Mouse (Mus musculus): ENCODE results near the gene Lsm11. TPM values are rescaled to one million over a fixed set of nuclear protein-coding genes. Genes with fewer than 3 reads are reported as not detected.

Gene Lsm11
- polyA plus RNA-seq, 1 experiment: 16.9 TPM

GRCm38 (mm10) chr11:45932771-45933170 is 12.0 kb downstream of the Lsm11 start:
- no peaks in the 10 kb centered on the region for H3K4me1 ChIP-seq
- H3K9me3 ChIP-seq: no peaks in the 10 kb centered on the region
- H3K27me3 ChIP-seq (replicated peaks): no peaks in the 10 kb centered on the region
- TF ChIP-seq FLI1 (IDR thresholded peaks at IDR 0.05; ENCODE audit: low read length): no peak
- peaks cover 89% of the 10 kb centered on the region for H3K36me3 ChIP-seq (replicated peaks; ENCODE audit: low read length)
- H3K4me3 ChIP-seq (replicated peaks): peak overlapping the region; percentile 54

- Histone ChIP-seq H3K27me3 (replicated peaks) (peaks cover 5% of the 10 kb centered on the region), H3K9me3 (no peaks in the 10 kb centered on the region), H3K36me3 (replicated peaks; ENCODE audit: low read length) (peaks cover 56% of the 10 kb centered on the region), H3K4me3 (replicated peaks) (no peak overlapping the region), H3K4me1 (peaks cover 21% of the 10 kb centered on the region)
- TF ChIP-seq GATA1 (IDR thresholded peaks at IDR 0.05; ENCODE audit: borderline replicate concordance, low read length) (no peak), FLI1 (IDR thresholded peaks at IDR 0.05; ENCODE audit: low read length) (no peak)
Observed at GRCm38 (mm10) chr11:45929541-45929940, 15.2 kb downstream of the Lsm11 start.

GRCm38 (mm10) chr11:45927456-45927855 is 17.3 kb downstream of the Lsm11 start:
- Histone ChIP-seq H3K27me3 (replicated peaks) (peaks cover 16% of the 10 kb centered on the region), H3K4me3 (replicated peaks) (no peak overlapping the region), H3K36me3 (replicated peaks; ENCODE audit: low read length) (peaks cover 36% of the 10 kb centered on the region), H3K4me1 (peaks cover 21% of the 10 kb centered on the region), H3K9me3 (no peaks in the 10 kb centered on the region)
- TF ChIP-seq GATA1 (IDR thresholded peaks at IDR 0.05; ENCODE audit: borderline replicate concordance, low read length): no peak
- no peak for TF ChIP-seq FLI1 (IDR thresholded peaks at IDR 0.05; ENCODE audit: low read length)

- H3K36me3 ChIP-seq (replicated peaks; ENCODE audit: low read length): peaks cover 30% of the 10 kb centered on the region
- TF ChIP-seq GATA1 (IDR thresholded peaks at IDR 0.05; ENCODE audit: borderline replicate concordance, low read length): no peak
- H3K9me3 ChIP-seq: no peaks in the 10 kb centered on the region
- H3K4me1 ChIP-seq: peaks cover 21% of the 10 kb centered on the region
- peaks cover 19% of the 10 kb centered on the region for H3K27me3 ChIP-seq (replicated peaks)
- H3K4me3 ChIP-seq (replicated peaks): peak overlapping the region; percentile 91
Observed at GRCm38 (mm10) chr11:45926640-45927082, 18.1 kb downstream of the Lsm11 start.

- TF ChIP-seq FLI1 (IDR thresholded peaks at IDR 0.05; ENCODE audit: low read length) (no peak), GATA1 (IDR thresholded peaks at IDR 0.05; ENCODE audit: borderline replicate concordance, low read length) (no peak)
Observed at GRCm38 (mm10) chr11:45925436-45925835, 19.3 kb downstream of the Lsm11 start.

GRCm38 (mm10) chr11:45921480-45921898 is 23.2 kb downstream of the Lsm11 start:
- Histone ChIP-seq H3K4me1 (peaks cover 26% of the 10 kb centered on the region), H3K9me3 (no peaks in the 10 kb centered on the region), H3K4me3 (replicated peaks) (no peak overlapping the region), H3K27me3 (replicated peaks) (peaks cover 30% of the 10 kb centered on the region), H3K36me3 (replicated peaks; ENCODE audit: low read length) (no peaks in the 10 kb centered on the region)
- no peak for TF ChIP-seq GATA1 (IDR thresholded peaks at IDR 0.05; ENCODE audit: borderline replicate concordance, low read length)
- no peak for TF ChIP-seq FLI1 (IDR thresholded peaks at IDR 0.05; ENCODE audit: low read length)

More at GRCm38 (mm10) chr11:45925436-45925835, 19.3 kb downstream of the Lsm11 start:
- H3K4me1 ChIP-seq: peaks cover 21% of the 10 kb centered on the region
- peaks cover 26% of the 10 kb centered on the region for H3K27me3 ChIP-seq (replicated peaks)
- H3K4me3 ChIP-seq (replicated peaks): no peak overlapping the region
- no peaks in the 10 kb centered on the region for H3K9me3 ChIP-seq
- H3K36me3 ChIP-seq (replicated peaks; ENCODE audit: low read length): peaks cover 19% of the 10 kb centered on the region

GRCm38 (mm10) chr11:45921026-45921425 is 23.7 kb downstream of the Lsm11 start:
- no peak for TF ChIP-seq FLI1 (IDR thresholded peaks at IDR 0.05; ENCODE audit: low read length)
- TF ChIP-seq GATA1 (IDR thresholded peaks at IDR 0.05; ENCODE audit: borderline replicate concordance, low read length): no peak
- Histone ChIP-seq H3K4me1 (peaks cover 26% of the 10 kb centered on the region), H3K4me3 (replicated peaks) (no peak overlapping the region), H3K36me3 (replicated peaks; ENCODE audit: low read length) (no peaks in the 10 kb centered on the region), H3K9me3 (no peaks in the 10 kb centered on the region), H3K27me3 (replicated peaks) (peaks cover 30% of the 10 kb centered on the region)

- H3K9me3 ChIP-seq: no peaks in the 10 kb centered on the region
- no peaks in the 10 kb centered on the region for H3K36me3 ChIP-seq (replicated peaks; ENCODE audit: low read length)
Observed at GRCm38 (mm10) chr11:45918836-45919235, 25.9 kb downstream of the Lsm11 start.

GRCm38 (mm10) chr11:45918018-45918417 is 26.7 kb downstream of the Lsm11 start:
- Histone ChIP-seq H3K36me3 (replicated peaks; ENCODE audit: low read length) (peaks cover 2% of the 10 kb centered on the region), H3K27me3 (replicated peaks) (peaks cover 18% of the 10 kb centered on the region), H3K4me3 (replicated peaks) (no peak overlapping the region), H3K9me3 (no peaks in the 10 kb centered on the region), H3K4me1 (peaks cover 17% of the 10 kb centered on the region)
- TF ChIP-seq FLI1 (IDR thresholded peaks at IDR 0.05; ENCODE audit: low read length) (no peak), GATA1 (IDR thresholded peaks at IDR 0.05; ENCODE audit: borderline replicate concordance, low read length) (no peak)

More at GRCm38 (mm10) chr11:45918836-45919235, 25.9 kb downstream of the Lsm11 start:
- Histone ChIP-seq H3K4me1 (peaks cover 17% of the 10 kb centered on the region), H3K4me3 (replicated peaks) (no peak overlapping the region), H3K27me3 (replicated peaks) (peaks cover 20% of the 10 kb centered on the region)
- TF ChIP-seq FLI1 (IDR thresholded peaks at IDR 0.05; ENCODE audit: low read length): no peak
- TF ChIP-seq GATA1 (IDR thresholded peaks at IDR 0.05; ENCODE audit: borderline replicate concordance, low read length): no peak

- H3K4me3 ChIP-seq (replicated peaks): no peak overlapping the region
- no peak for TF ChIP-seq FLI1 (IDR thresholded peaks at IDR 0.05; ENCODE audit: low read length)
- TF ChIP-seq GATA1 (IDR thresholded peaks at IDR 0.05; ENCODE audit: borderline replicate concordance, low read length): no peak
- peaks cover 18% of the 10 kb centered on the region for H3K36me3 ChIP-seq (replicated peaks; ENCODE audit: low read length)
Observed at GRCm38 (mm10) chr11:45916196-45916595, 28.5 kb downstream of the Lsm11 start.

GRCm38 (mm10) chr11:45910701-45911100 is 34.0 kb downstream of the Lsm11 start:
- Histone ChIP-seq H3K9me3 (no peaks in the 10 kb centered on the region), H3K27me3 (replicated peaks) (no peaks in the 10 kb centered on the region), H3K36me3 (replicated peaks; ENCODE audit: low read length) (peaks cover 73% of the 10 kb centered on the region), H3K4me3 (replicated peaks) (no peak overlapping the region), H3K4me1 (peaks cover 33% of the 10 kb centered on the region)
- TF ChIP-seq GATA1 (IDR thresholded peaks at IDR 0.05; ENCODE audit: borderline replicate concordance, low read length) (no peak), FLI1 (IDR thresholded peaks at IDR 0.05; ENCODE audit: low read length) (no peak)

More at GRCm38 (mm10) chr11:45916196-45916595, 28.5 kb downstream of the Lsm11 start:
- Histone ChIP-seq H3K27me3 (replicated peaks) (peaks cover 6% of the 10 kb centered on the region), H3K4me1 (peaks cover 23% of the 10 kb centered on the region), H3K9me3 (no peaks in the 10 kb centered on the region)

All from megakaryocyte, embryonic 14.5 days (primary cell).